Mouse (Mus musculus): ENCODE data around the gene Lep.

The Lep gene

GRCm38 (mm10) chr6:29115756-29116155 is 55.7 kb downstream of the Lep start:
- no peak for DNase-seq (ENCODE audit: extremely low spot score, low read depth, low spot score)

- DNase-seq (ENCODE audit: extremely low spot score, low read depth, low spot score), result no peak
Observed at GRCm38 (mm10) chr6:29117417-29118104, 57.5 kb downstream of the Lep start.

- no peak for DNase-seq (ENCODE audit: extremely low spot score, low read depth, low spot score)
Observed at GRCm38 (mm10) chr6:29118231-29118630, 58.2 kb downstream of the Lep start.

- DNase-seq (ENCODE audit: extremely low spot score, low read depth, low spot score), result no peak
Observed at GRCm38 (mm10) chr6:29118963-29119362, 58.9 kb downstream of the Lep start.

- DNase-seq (ENCODE audit: extremely low spot score, low read depth, low spot score), result no peak
Observed at GRCm38 (mm10) chr6:29119990-29120389, 60.0 kb downstream of the Lep start.

All from hindlimb bud, embryonic 11.5 days (tissue).